Mouse (Mus musculus): ENCODE data around the gene Hmmr.
A peak's percentile ranks its signal among the peaks of the same experiment; 100 is the strongest.

DNA sequence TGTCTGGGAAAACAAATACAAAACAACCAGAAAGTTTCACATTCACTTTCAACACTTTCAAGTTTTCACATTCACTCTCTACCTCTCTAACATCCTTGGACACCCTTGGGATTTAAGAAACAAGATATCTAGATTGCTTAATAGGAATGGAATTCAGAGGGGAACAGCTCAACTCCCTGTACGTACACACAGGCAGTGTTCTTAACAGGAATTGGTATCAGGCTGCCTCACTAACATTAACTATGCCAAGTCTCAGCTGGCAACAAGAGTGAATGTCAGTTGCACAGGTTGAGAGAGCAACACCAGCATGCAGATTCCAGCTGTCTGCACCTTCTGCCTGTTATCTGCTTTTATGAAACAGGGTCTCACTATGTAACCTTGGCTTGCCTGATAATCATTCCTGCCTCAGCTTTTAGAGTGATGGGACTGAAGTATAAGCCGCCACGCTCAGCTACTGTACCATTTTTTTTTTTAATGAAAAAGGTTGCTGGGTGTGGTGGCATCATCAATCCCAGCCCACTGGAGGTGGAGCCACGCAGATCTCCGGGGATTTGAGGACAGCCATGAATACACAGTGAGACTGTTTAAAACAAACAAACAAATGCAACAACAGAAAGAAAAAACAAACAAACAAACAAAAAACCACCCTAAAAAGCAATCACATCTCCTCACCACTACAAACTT, 42.6 kb downstream of the Hmmr start:
- TF ChIP-seq CTCF (IDR thresholded peaks at IDR 0.05), result no peak
- TF ChIP-seq EP300 (IDR thresholded peaks at IDR 0.05), result 0 out of 2 replicates have a peak, but pooled peaks have one; percentile 27
